Mouse (Mus musculus) heart, embryonic 14.5 days (tissue): ENCODE data around the gene Tomm70a. TPM values are rescaled to one million over a fixed set of nuclear protein-coding genes. Genes with fewer than 3 reads are reported as not detected.

ENCODE experiments used
- ATAC-seq: fragments of 200-750 bp; cut with Nextera tagmentation; 2 replicates; pipeline ENCODE4 v1.8.0; 2017; ENCODE audit warnings: low read depth, moderate TSS enrichment; ENCODE audit not compliant: insufficient number of reproducible peaks, insufficient read depth, low FRiP score
- H3K27ac ChIP-seq, 2 experiments: fragments of 200-500 bp in 1 of 2; fragments of 300-500 bp in 1 of 2; sonication (generic) in 1 of 2; replicated peaks in 1 of 2; 2 replicates each; pipeline ENCODE4 v1.5.1; 2012 to 2014; ENCODE audit warnings: low read depth in 2 of 2, low read length in 2 of 2, control low read depth in 1 of 2, mild to moderate bottlenecking in 1 of 2, mixed read lengths in 1 of 2; ENCODE audit not compliant: control insufficient read depth in 1 of 2, insufficient read depth in 1 of 2
- H3K27me3 ChIP-seq: fragments of 300-500 bp; sonication (generic); 2 replicates; pipeline ENCODE4 v1.6.1; 2014; ENCODE audit warnings: mild to moderate bottlenecking, low read length, control low read depth; ENCODE audit not compliant: control insufficient read depth, insufficient read depth
- H3K36me3 ChIP-seq: fragments of 300-500 bp; sonication (generic); 2 replicates; pipeline ENCODE4 v1.6.1; 2014; ENCODE audit warnings: mild to moderate bottlenecking, control low read depth, low read length, mixed read lengths; ENCODE audit not compliant: control insufficient read depth, insufficient read depth
- H3K4me1 ChIP-seq, 2 experiments: fragments of 200-500 bp in 1 of 2; fragments of 300-500 bp in 1 of 2; sonication (generic) in 1 of 2; 2 replicates each; pipeline ENCODE4 v1.6.1; 2012 to 2014; ENCODE audit warnings: low read length in 2 of 2, control low read depth in 1 of 2, mixed read lengths in 1 of 2; ENCODE audit not compliant: control insufficient read depth in 2 of 2, insufficient read depth in 2 of 2
- H3K4me2 ChIP-seq: fragments of 300-500 bp; sonication (generic); 2 replicates; pipeline ENCODE4 v1.6.1; 2014; ENCODE audit warnings: mild to moderate bottlenecking, low read length
- H3K4me3 ChIP-seq, 2 experiments: fragments of 200-500 bp in 1 of 2; fragments of 300-500 bp in 1 of 2; sonication (generic) in 1 of 2; 2 replicates each; pipeline ENCODE4 v1.5.1; 2012 to 2014; ENCODE audit warnings: low read length in 2 of 2, mild to moderate bottlenecking in 2 of 2, control low read depth in 1 of 2, low read depth in 1 of 2, moderate library complexity in 1 of 2; ENCODE audit not compliant: control insufficient read depth in 1 of 2, insufficient read depth in 1 of 2
- H3K9ac ChIP-seq: fragments of 300-500 bp; sonication (generic); 2 replicates; pipeline ENCODE4 v1.6.1; 2014; ENCODE audit warnings: mild to moderate bottlenecking, low read length
- H3K9me3 ChIP-seq: fragments of 300-500 bp; sonication (generic); 2 replicates; pipeline ENCODE4 v1.6.1; 2016; ENCODE audit warnings: low read length, control low read depth; ENCODE audit not compliant: control insufficient read depth
- WGBS: fragments of 180-500 bp; shearing (Covaris S2); extraction: QIAGEN DNeasy Blood & Tissue Kit; methylation state at CpG from one replicate; pipeline ENCODE4 v1.1.7; 2014; 5-methylcytosine and 5-hydroxymethylcytosine counted together
- polyA plus RNA-seq: library from polyadenylated mRNA; unstranded; fragments of >200 nt; fragmentation: Nextera tagmentation; extraction: Ambion mirVana; gene quantifications from 2 replicates; pipeline ENCODE4 v1.2.1, GENCODE M21; 2014

Gene Tomm70a
- polyA plus RNA-seq, 1 experiment from 2014 or later: 51.6 TPM

DNA sequence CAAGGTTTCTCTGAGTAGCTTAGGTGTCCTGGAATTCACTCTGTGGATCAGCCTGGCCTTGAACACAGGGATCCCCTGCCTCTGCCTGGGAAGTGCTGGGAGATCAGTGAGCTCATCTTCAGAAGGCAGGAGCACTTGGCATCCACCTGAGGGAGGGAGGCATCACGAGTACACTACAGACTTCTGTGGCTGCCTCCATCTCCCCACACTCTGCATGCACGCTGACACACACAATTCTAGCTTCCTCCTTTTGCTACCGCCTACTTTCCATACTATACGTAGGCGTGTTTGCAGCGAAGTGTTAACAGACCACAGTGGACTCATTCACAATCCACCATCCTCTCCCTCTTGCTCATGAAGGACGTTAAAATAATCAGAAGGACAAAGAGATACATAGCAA is 54.8 kb downstream of the Tomm70a start:
- 84% methylated on average over 7 of the region's 7 CpGs for WGBS
- no peaks in the 10 kb centered on the region for H3K27me3 ChIP-seq
- H3K4me1 ChIP-seq: peaks cover 0 to 2% of the 10 kb centered on the region in 2 experiments; a peak in 1 of 4 replicates
- no peak for ATAC-seq
- no peak overlapping the region for H3K4me2 ChIP-seq
- H3K9me3 ChIP-seq: no peaks in the 10 kb centered on the region
- no peak overlapping the region for H3K27ac ChIP-seq
- H3K36me3 ChIP-seq: peaks cover 58% of the 10 kb centered on the region
- H3K9ac ChIP-seq: no peak overlapping the region
- no peak overlapping the region for H3K4me3 ChIP-seq

DNA sequence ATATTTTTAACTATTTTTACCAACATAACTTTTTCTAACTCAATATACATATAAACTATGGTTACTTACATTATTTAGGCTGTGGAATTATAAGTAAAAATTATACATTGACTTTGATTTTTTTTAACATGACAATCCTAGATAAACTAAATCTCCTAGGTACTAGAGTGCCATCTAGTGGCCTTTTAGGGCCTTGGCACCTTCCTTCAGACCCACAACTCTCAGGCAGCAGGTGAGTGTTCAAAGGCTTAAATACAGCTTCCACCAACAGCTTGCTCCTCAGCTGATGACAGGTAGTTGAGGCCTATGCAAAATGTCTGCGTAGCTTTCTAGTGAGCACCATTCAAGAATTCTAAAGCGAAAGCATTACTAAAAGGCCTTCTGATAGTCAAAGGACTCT is 55.8 kb downstream of the Tomm70a start:
- H3K4me3 ChIP-seq: no peak overlapping the region
- no peak overlapping the region for H3K27ac ChIP-seq
- H3K27me3 ChIP-seq: no peaks in the 10 kb centered on the region
- no peak overlapping the region for H3K4me2 ChIP-seq
- no peak overlapping the region for H3K9ac ChIP-seq
- no peak for ATAC-seq
- 57% methylated on average over 2 of the region's 2 CpGs for WGBS
- H3K36me3 ChIP-seq: peaks cover 63% of the 10 kb centered on the region
- H3K4me1 ChIP-seq: peaks cover 0 to 2% of the 10 kb centered on the region in 2 experiments; a peak in 1 of 4 replicates
- no peaks in the 10 kb centered on the region for H3K9me3 ChIP-seq

DNA sequence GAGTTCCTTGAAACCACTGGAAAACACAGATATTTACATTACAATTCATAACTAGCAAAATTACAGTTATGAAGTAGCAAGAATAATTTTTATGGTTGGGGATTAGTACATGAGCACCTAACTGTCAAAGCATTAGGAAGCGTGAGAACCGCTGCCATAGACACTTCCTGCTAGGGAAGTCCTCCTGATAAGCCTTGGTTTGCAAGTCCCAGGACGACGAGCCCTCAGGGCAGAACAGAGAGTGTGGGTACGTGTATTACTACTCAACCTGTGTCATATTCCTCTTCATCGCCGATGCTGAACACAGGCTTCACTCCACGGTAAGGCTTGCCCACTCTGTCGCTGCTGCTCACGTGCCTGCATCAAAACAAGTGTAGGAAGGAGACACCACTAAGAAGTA is 56.2 kb downstream of the Tomm70a start:
- Histone ChIP-seq H3K4me2 (no peak overlapping the region), H3K4me1 (peaks cover 0 to 2% of the 10 kb centered on the region in 2 experiments; a peak in 1 of 4 replicates), H3K9me3 (no peaks in the 10 kb centered on the region), H3K27ac (no peak overlapping the region), H3K36me3 (peaks cover 64% of the 10 kb centered on the region), H3K4me3 (no peak overlapping the region), H3K9ac (no peak overlapping the region), H3K27me3 (no peaks in the 10 kb centered on the region)
- ATAC-seq: no peak
- WGBS: 70% methylated on average over 10 of the region's 10 CpGs

DNA sequence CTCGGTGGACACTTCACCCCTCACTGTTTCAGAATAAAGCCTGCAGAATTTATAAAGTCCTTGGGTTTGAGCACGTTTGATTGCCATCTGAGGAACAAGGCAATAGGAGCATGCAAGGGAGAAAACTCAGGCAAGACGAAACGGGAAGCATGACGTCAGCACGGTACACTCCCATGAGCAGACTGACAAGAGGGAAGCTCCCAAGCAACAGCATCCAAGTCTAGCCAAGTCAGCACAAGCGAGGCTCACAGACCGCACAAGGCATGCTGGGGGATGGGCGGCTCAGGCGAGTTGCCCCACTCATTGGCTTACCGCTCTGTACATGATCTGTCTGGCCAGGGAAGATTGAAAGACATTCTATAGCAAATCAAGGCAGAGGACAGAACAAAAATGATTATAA is 59.7 kb downstream of the Tomm70a start:
- ATAC-seq: no peak
- H3K9me3 ChIP-seq: no peaks in the 10 kb centered on the region
- H3K4me1 ChIP-seq: peaks cover 0 to 2% of the 10 kb centered on the region in 2 experiments; a peak in 1 of 4 replicates
- WGBS: 81% methylated on average over 11 of the region's 11 CpGs
- H3K4me2 ChIP-seq: no peak overlapping the region
- no peaks in the 10 kb centered on the region for H3K27me3 ChIP-seq
- no peak overlapping the region for H3K9ac ChIP-seq
- H3K36me3 ChIP-seq: peaks cover 70% of the 10 kb centered on the region
- H3K27ac ChIP-seq: no peak overlapping the region
- no peak overlapping the region for H3K4me3 ChIP-seq

DNA sequence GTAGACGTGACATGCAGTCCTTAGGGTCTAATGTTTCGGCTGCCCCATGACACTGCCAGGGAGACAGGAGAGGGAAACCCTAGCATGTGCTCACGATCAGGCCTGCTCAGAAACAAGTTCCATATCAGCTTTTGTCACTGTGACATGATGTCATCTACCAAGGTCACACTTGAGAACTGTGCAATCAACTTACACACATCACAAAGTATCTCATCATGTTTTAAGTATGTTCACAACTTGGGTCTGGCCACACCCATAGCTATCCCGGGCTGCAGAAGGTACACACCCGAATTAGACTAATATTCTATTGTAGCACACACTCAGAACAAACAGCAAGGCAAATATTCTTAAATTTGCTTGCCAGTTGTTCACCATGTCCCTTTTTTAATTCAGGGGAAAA is 60.5 kb downstream of the Tomm70a start:
- WGBS: 71% methylated on average over 5 of the region's 5 CpGs
- Histone ChIP-seq H3K4me2 (no peak overlapping the region), H3K36me3 (peaks cover 66% of the 10 kb centered on the region), H3K27ac (no peak overlapping the region), H3K4me1 (peaks cover 0 to 2% of the 10 kb centered on the region in 2 experiments; a peak in 1 of 4 replicates), H3K9ac (no peak overlapping the region), H3K27me3 (no peaks in the 10 kb centered on the region), H3K9me3 (no peaks in the 10 kb centered on the region), H3K4me3 (no peak overlapping the region)
- ATAC-seq: no peak

DNA sequence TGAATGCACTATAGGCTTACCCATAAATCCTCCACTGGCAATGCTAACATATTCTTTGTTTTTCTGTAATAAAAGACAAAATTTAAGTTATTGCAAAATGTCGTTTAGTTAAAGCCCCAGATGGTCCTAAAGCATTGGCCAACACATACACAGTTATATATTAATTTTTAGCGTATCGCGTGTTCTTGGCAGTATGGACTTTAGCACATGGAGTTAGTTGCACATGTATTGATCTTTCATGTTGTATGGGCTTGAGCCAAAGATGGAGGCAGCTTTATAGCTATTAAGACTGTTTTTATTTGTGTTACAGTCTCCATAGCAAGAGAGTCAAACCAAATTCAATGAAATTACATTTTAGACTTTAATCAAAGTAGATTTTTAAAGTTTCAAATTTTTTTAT is 65.1 kb downstream of the Tomm70a start:
- Histone ChIP-seq H3K4me2 (no peak overlapping the region), H3K27ac (no peak overlapping the region), H3K27me3 (no peaks in the 10 kb centered on the region), H3K4me1 (no peaks in the 10 kb centered on the region), H3K36me3 (peaks cover 70% of the 10 kb centered on the region), H3K9me3 (no peaks in the 10 kb centered on the region), H3K9ac (no peak overlapping the region), H3K4me3 (no peak overlapping the region)
- WGBS: 93% methylated on average over 4 of the region's 4 CpGs
- no peak for ATAC-seq

DNA sequence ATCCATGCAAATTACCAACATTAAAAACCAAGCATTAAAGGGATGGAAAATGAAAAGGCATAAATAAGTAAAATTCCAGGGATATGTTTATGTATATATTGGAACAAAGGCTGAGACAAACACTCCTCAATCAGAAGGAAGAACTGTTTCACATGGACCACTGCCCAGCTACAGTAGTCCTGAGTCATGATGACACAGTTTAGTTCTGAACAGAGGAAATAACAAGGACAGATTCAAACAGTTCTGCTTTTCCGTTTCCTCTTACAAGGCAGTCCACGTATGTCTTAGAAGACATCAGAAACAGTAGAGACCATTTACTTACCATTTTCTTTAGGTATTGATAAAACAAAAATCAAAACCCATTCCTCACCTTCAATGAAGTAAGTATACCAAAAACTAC is 68.0 kb downstream of the Tomm70a start:
- Histone ChIP-seq H3K36me3 (peaks cover 63% of the 10 kb centered on the region), H3K9me3 (no peaks in the 10 kb centered on the region), H3K9ac (no peak overlapping the region), H3K4me1 (no peaks in the 10 kb centered on the region), H3K27me3 (no peaks in the 10 kb centered on the region), H3K4me3 (no peak overlapping the region), H3K4me2 (no peak overlapping the region), H3K27ac (no peak overlapping the region)
- no peak for ATAC-seq
- 67% methylated on average over 2 of the region's 2 CpGs for WGBS

DNA sequence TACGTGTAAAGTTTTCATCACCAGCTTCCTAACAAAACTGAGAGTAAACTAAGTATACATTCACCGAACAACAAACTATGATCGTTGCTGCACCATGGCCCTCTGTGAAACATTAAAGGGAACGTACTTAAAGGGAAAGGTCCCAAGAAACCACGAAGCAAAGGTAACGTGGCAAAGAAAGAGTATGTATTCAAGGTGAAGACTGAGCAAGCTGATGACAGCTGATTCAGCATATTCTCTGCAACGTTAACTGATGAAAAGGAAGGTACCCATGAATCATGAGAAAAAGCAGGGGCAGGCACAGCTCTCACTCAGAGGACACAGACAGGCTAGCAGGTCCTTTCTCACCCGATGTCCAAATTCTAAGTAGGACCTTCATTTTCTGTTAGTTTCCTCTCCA is 68.9 kb downstream of the Tomm70a start:
- H3K27ac ChIP-seq: no peak overlapping the region
- H3K4me3 ChIP-seq: no peak overlapping the region
- no peak for ATAC-seq
- H3K9me3 ChIP-seq: no peaks in the 10 kb centered on the region
- WGBS: 77% methylated on average over 8 of the region's 8 CpGs
- H3K27me3 ChIP-seq: no peaks in the 10 kb centered on the region
- H3K9ac ChIP-seq: no peak overlapping the region
- peaks cover 68% of the 10 kb centered on the region for H3K36me3 ChIP-seq
- no peaks in the 10 kb centered on the region for H3K4me1 ChIP-seq
- H3K4me2 ChIP-seq: no peak overlapping the region
